Mouse (Mus musculus): ENCODE results near the gene AC124108.1.

DNA sequence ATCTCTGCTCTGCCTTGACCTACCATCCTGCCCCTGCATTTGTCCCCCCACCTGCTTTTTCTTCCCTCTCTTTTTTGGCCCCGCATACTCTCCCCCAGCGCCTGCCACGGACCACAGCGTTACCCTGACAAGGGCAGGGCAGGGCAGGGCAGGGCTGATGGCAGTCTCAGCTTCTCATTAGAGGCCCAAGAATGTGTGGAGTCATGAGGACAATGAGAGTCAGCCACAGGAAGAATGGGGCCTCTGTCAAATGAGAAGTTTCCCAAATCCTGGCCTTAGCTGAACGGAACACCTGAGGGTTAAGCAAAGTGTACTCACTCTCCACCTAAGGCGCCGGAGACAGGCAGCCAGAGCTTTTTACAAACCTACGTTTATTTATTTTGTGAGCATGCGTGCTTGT lies 3.8 kb downstream of the AC124108.1 start:
- TF ChIP-seq CTCF (IDR thresholded peaks at IDR 0.05; ENCODE audit: insufficient read depth, low read length) = no peak
- TF ChIP-seq POLR2A (IDR thresholded peaks at IDR 0.05; ENCODE audit: borderline replicate concordance, extremely low read depth, low read depth, low read length) = no peak
